8 mouse cellular contexts compared by ENCODE assay signal in the genomic region with DNA sequence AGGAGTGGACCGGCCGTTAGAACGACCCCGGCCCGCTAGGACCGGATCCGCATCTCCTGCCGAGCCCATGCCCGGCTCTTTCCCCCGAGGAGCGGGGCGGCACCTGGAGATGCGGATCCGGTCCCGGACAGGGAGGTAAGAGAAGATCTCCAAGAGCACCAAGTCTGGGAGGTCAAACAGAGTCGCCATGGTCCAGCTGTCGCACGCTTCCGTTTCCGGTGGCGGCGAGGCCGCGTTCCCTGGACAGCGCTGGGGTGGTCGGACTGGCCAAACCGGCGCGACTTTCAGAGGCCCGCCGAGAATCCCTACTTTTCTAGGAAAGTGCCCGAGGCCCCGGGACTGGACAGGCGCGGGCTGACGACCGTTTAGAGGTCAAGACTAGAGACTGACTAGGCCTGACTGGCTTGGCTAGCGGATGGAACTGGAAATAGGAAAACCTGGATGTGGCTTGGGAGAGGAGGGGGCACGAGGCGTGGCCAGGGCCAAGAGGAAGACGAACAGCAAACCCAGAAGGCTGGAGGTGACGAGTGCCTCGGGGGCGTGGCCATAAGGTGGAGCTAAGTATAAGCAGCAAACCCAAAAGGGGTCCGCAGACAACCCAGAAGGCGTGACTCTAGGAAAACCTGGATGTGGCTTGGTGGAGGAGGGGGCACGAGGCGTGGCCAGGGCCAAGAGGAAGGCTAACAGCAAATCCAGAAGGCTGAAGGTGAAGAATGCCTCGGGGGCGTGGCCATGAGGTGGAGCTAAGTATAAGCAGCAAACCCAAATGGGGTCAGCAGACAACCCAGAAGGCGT. TPM values are rescaled to one million over a fixed set of nuclear protein-coding genes. Genes with fewer than 3 reads are reported as not detected.
DNase-seq lines count a peak whose midpoint lies in the region; ATAC-seq and TF ChIP-seq lines count a peak whose summit lies in the region.

A gene (plus strand): TSS at position 778 of the 795 bp plus-strand sequence.

- H3K4me2 ChIP-seq in intestine, embryonic 14.5 days (ENCODE audit: low read length): peak within 1 kb of the TSS; percentile 88
- H3K4me2 ChIP-seq in limb, embryonic 14.5 days (replicated peaks; ENCODE audit: low read depth, low read length, severe bottlenecking): peak within 1 kb of the TSS; percentile 97
- peak within 1 kb of the TSS; percentile 96 for H3K4me2 ChIP-seq in midbrain, embryonic 15.5 days
- peak within 1 kb of the TSS; percentile 94 for H3K4me2 ChIP-seq in stomach, postnatal 0 days (replicated peaks; ENCODE audit: low read depth)

- under 1% methylated on average over 51 of the region's 51 CpGs for WGBS in intestine, embryonic 14.5 days
- WGBS in limb, embryonic 14.5 days: 1% methylated on average over 49 of the region's 51 CpGs
- under 1% methylated on average over 51 of the region's 51 CpGs for WGBS in midbrain, embryonic 15.5 days
- 1% methylated on average over 51 of the region's 51 CpGs for WGBS in stomach, postnatal 0 days

- H3K27me3 ChIP-seq in intestine, embryonic 14.5 days (replicated peaks; ENCODE audit: control insufficient read depth, insufficient read depth, low read length): no peaks in the 10 kb centered on the region
- no peaks in the 10 kb centered on the region for H3K27me3 ChIP-seq in limb, embryonic 14.5 days (ENCODE audit: control insufficient read depth, insufficient read depth, low read length)
- H3K27me3 ChIP-seq in midbrain, embryonic 15.5 days (replicated peaks): no peaks in the 10 kb centered on the region
- no peaks in the 10 kb centered on the region for H3K27me3 ChIP-seq in stomach, postnatal 0 days (ENCODE audit: control insufficient read depth, insufficient read depth, low read length)

- DNase-seq in urinary bladder, adult 2 months (ENCODE audit: low spot score): peak; percentile 32
- DNase-seq in urinary bladder, adult 18-20 months (ENCODE audit: low spot score in 2 of 2): no peak
- peak; percentile 75 to 89 for DNase-seq in gastrocnemius, postnatal 4 days (ENCODE audit: low spot score in 2 of 2)
- DNase-seq in intestine, embryonic 14.5 days (ENCODE audit: low spot score): peak; percentile 96
- peak; percentile 99 for DNase-seq in limb, embryonic 14.5 days (ENCODE audit: low spot score)
- peak; percentile 91 for DNase-seq in stomach, postnatal 0 days (ENCODE audit: low spot score)

- H3K9me3 ChIP-seq in intestine, embryonic 14.5 days (ENCODE audit: control insufficient read depth, low read length): no peaks in the 10 kb centered on the region
- H3K9me3 ChIP-seq in limb, embryonic 14.5 days (ENCODE audit: control insufficient read depth, low read length): no peaks in the 10 kb centered on the region
- no peaks in the 10 kb centered on the region for H3K9me3 ChIP-seq in midbrain, embryonic 15.5 days
- H3K9me3 ChIP-seq in stomach, postnatal 0 days (ENCODE audit: control insufficient read depth, low read length): no peaks in the 10 kb centered on the region

- no peaks in the 10 kb centered on the region for H3K4me1 ChIP-seq in cortical plate, adult 2 months (ENCODE audit: control insufficient read depth, insufficient read depth, low read length)
- peaks cover 22% of the 10 kb centered on the region for H3K4me1 ChIP-seq in intestine, embryonic 14.5 days (replicated peaks; ENCODE audit: control insufficient read depth, insufficient read depth, low read length)
- H3K4me1 ChIP-seq in limb, embryonic 14.5 days (ENCODE audit: control insufficient read depth, insufficient read depth, low read length): peaks cover 12% of the 10 kb centered on the region
- H3K4me1 ChIP-seq in midbrain, embryonic 15.5 days: peaks cover 50% of the 10 kb centered on the region
- H3K4me1 ChIP-seq in stomach, postnatal 0 days (replicated peaks; ENCODE audit: control insufficient read depth, insufficient read depth): no peaks in the 10 kb centered on the region

- peaks cover 32% of the 10 kb centered on the region for H3K36me3 ChIP-seq in intestine, embryonic 14.5 days (ENCODE audit: control insufficient read depth, insufficient read depth, low read length)
- H3K36me3 ChIP-seq in limb, embryonic 14.5 days (ENCODE audit: control insufficient read depth, insufficient read depth, low read length): peaks cover 28% of the 10 kb centered on the region
- H3K36me3 ChIP-seq in midbrain, embryonic 15.5 days (replicated peaks): peaks cover 16% of the 10 kb centered on the region; the same call in 1 of the 2 replicates
- peaks cover 14% of the 10 kb centered on the region for H3K36me3 ChIP-seq in stomach, postnatal 0 days (ENCODE audit: control insufficient read depth, insufficient read depth, low read length)

- no peak for TF ChIP-seq EP300 in stomach, postnatal 0 days (optimal IDR thresholded peaks at IDR 0.05)

- H3K9ac ChIP-seq in intestine, embryonic 14.5 days (ENCODE audit: low read length): peak within 1 kb of the TSS; percentile 86
- H3K9ac ChIP-seq in limb, embryonic 14.5 days (ENCODE audit: low read depth, low read length, severe bottlenecking): peak within 1 kb of the TSS; percentile 80
- H3K9ac ChIP-seq in midbrain, embryonic 15.5 days: peak within 1 kb of the TSS; percentile 75
- H3K9ac ChIP-seq in stomach, postnatal 0 days (ENCODE audit: low read length): peak within 1 kb of the TSS; percentile 89

- no peak for TF ChIP-seq POLR2A in cortical plate, adult 2 months (IDR thresholded peaks at IDR 0.05; ENCODE audit: extremely low read depth, insufficient read depth, low read length)
- TF ChIP-seq POLR2A in limb, embryonic 14.5 days (IDR thresholded peaks at IDR 0.05; ENCODE audit: borderline replicate concordance, extremely low read depth, insufficient read depth, insufficient read length): 0 out of 2 replicates have a peak, but pooled peaks have one; percentile 36

- peak within 1 kb of the TSS; percentile 80 for H3K4me3 ChIP-seq in cortical plate, adult 2 months (ENCODE audit: insufficient read depth, low read length)
- H3K4me3 ChIP-seq in intestine, embryonic 14.5 days (ENCODE audit: low read depth, low read length): peak within 1 kb of the TSS; percentile 84
- H3K4me3 ChIP-seq in limb, embryonic 14.5 days (replicated peaks; ENCODE audit: low read length): peak within 1 kb of the TSS; percentile 85
- peak within 1 kb of the TSS; percentile 92 for H3K4me3 ChIP-seq in midbrain, embryonic 15.5 days
- H3K4me3 ChIP-seq in stomach, postnatal 0 days (ENCODE audit: low read depth, low read length): peak within 1 kb of the TSS; percentile 79

- peak; percentile 93 for ATAC-seq in intestine, embryonic 14.5 days (replicated peaks; ENCODE audit: low FRiP score, low TSS enrichment, low read depth)
- peak; percentile 92 for ATAC-seq in limb, embryonic 14.5 days (ENCODE audit: low FRiP score, low read depth)
- ATAC-seq in midbrain, embryonic 15.5 days (replicated peaks): peak; percentile 93
- ATAC-seq in stomach, postnatal 0 days (ENCODE audit: low FRiP score, low TSS enrichment): peak; percentile 85

- H3K27ac ChIP-seq in cortical plate, adult 2 months (ENCODE audit: insufficient read depth, low read length): no peak within 1 kb of the TSS
- peak within 1 kb of the TSS; percentile 97 for H3K27ac ChIP-seq in intestine, embryonic 14.5 days (ENCODE audit: low read depth)
- H3K27ac ChIP-seq in limb, embryonic 14.5 days (replicated peaks; ENCODE audit: low read depth, low read length): peak within 1 kb of the TSS; percentile 92
- peak within 1 kb of the TSS; percentile 86 for H3K27ac ChIP-seq in midbrain, embryonic 15.5 days
- peak within 1 kb of the TSS; percentile 91 for H3K27ac ChIP-seq in stomach, postnatal 0 days (replicated peaks)

- TF ChIP-seq CTCF in cortical plate, adult 2 months (IDR thresholded peaks at IDR 0.05; ENCODE audit: extremely low read depth, insufficient read depth, low read length): no peak
- no peak for TF ChIP-seq CTCF in stomach, postnatal 0 days (IDR thresholded peaks at IDR 0.05; ENCODE audit: low read depth)

RNA-seq across cellular contexts. Expression of the gene that starts here (rescaled TPM):
- polyA plus RNA-seq in urinary bladder, adult 2 months (2012; rRNA removed): 477 and 551 TPM in 2 replicates
- 569 and 577 TPM in 2 replicates for polyA plus RNA-seq in cortical plate, adult 2 months (2012; rRNA removed)
- total RNA-seq in gastrocnemius, postnatal 4 days (2021): 100 to 1,000 TPM; 178 to 190 TPM
- 346 and 349 TPM in 2 replicates for polyA plus RNA-seq in intestine, embryonic 14.5 days (2014; fragmentation: Nextera tagmentation; extraction: Ambion mirVana)
- 229 and 475 TPM in 2 replicates for polyA plus RNA-seq in limb, embryonic 14.5 days (2012; rRNA removed)
- polyA plus RNA-seq in limb, embryonic 14.5 days (2014; fragmentation: Nextera tagmentation; extraction: Ambion mirVana): 347 and 354 TPM in 2 replicates
- 411 and 447 TPM in 2 replicates for polyA plus RNA-seq in midbrain, embryonic 15.5 days (2015; fragmentation: Nextera tagmentation; extraction: Ambion mirVana)
- polyA plus RNA-seq in stomach, postnatal 0 days (2015; fragmentation: Nextera tagmentation; extraction: Ambion mirVana): 451 and 481 TPM in 2 replicates

Comparison
In these comparisons a context has a peak if more than half of its experiments do, and no peak if none do; other contexts are left out.
1. DNase-seq: peak in urinary bladder, adult 2 months (single experiment), gastrocnemius, postnatal 4 days (2 of 2), intestine, embryonic 14.5 days (single experiment), limb, embryonic 14.5 days (single experiment) and stomach, postnatal 0 days (single experiment); none in urinary bladder, adult 18-20 months (0 of 2).
2. Peak in every context shown above with its lines, with median percentiles within 50 percentile points of each other: H3K4me3 ChIP-seq, ATAC-seq, H3K4me2 ChIP-seq and H3K9ac ChIP-seq.